10 mouse cellular contexts compared by ENCODE assay signal in the genomic region with DNA sequence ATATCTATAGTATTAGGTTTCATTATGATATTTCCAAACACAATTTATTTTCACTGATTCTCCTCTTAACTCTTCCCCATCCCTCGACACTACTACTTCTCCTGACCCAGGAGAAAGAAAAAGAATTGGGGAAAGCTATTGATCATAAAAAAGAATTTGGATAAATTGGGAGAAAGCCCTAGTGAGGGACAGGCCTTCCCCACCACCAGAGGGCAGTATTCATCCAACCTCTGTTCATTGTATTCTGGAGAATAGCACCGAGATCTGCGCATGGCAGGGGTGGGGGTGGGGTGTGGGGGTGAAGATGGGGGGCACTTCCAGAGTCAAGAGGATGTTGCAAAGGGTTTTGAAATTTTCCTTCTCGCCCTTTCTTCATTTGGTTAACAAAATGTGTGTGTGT. TPM values are rescaled to one million over a fixed set of nuclear protein-coding genes. Genes with fewer than 3 reads are reported as not detected.
A peak's percentile ranks its signal among the peaks of the same experiment; 100 is the strongest.
DNase-seq lines count a peak whose midpoint lies in the region; ATAC-seq and TF ChIP-seq lines count a peak whose summit lies in the region.
"Had no signal": no experiment of that assay in that cellular context is flagged by ENCODE, and none has a peak within 500 bp of the region (broad histone marks: within the 10 kb centered on the region; RNA-seq: fewer than 3 reads in every experiment).

No protein-coding gene starts in this region.

- TF ChIP-seq CTCF in hindbrain, postnatal 0 days (IDR thresholded peaks at IDR 0.05; ENCODE audit: low read depth) = peak; percentile 43

- WGBS in hindbrain, postnatal 0 days = 56% methylated on average over 4 of the region's 4 CpGs
- 62% methylated on average over 4 of the region's 4 CpGs for WGBS in hindbrain, embryonic 12.5 days
- WGBS in neural tube, embryonic 15.5 days = 56% methylated on average over 4 of the region's 4 CpGs

- H3K27ac ChIP-seq in hindbrain, postnatal 0 days = no peak overlapping the region
- no peak overlapping the region for H3K27ac ChIP-seq in hindbrain, embryonic 12.5 days
- H3K27ac ChIP-seq in neural tube, embryonic 15.5 days (replicated peaks) = no peak overlapping the region
- H3K27ac ChIP-seq: embryonic facial prominence, embryonic 15.5 days; limb, embryonic 12.5 days had no signal

- ATAC-seq in hindbrain, postnatal 0 days = no peak
- no peak for ATAC-seq in hindbrain, embryonic 12.5 days (ENCODE audit: low FRiP score)
- ATAC-seq in neural tube, embryonic 15.5 days (ENCODE audit: low FRiP score) = no peak

- H3K9ac ChIP-seq in hindbrain, postnatal 0 days (replicated peaks; ENCODE audit: low read length) = no peak overlapping the region
- no peak overlapping the region for H3K9ac ChIP-seq in hindbrain, embryonic 12.5 days
- no peak overlapping the region for H3K9ac ChIP-seq in neural tube, embryonic 15.5 days (replicated peaks)
- H3K9ac ChIP-seq: embryonic facial prominence, embryonic 15.5 days; limb, embryonic 12.5 days had no signal

- no peaks in the 10 kb centered on the region for H3K36me3 ChIP-seq in hindbrain, postnatal 0 days (ENCODE audit: insufficient read depth, low read length)
- H3K36me3 ChIP-seq in hindbrain, embryonic 12.5 days = no peaks in the 10 kb centered on the region
- no peaks in the 10 kb centered on the region for H3K36me3 ChIP-seq in neural tube, embryonic 15.5 days
- H3K36me3 ChIP-seq: embryonic facial prominence, embryonic 15.5 days; limb, embryonic 12.5 days had no signal

- H3K9me3 ChIP-seq in hindbrain, postnatal 0 days (ENCODE audit: low read length) = no peaks in the 10 kb centered on the region
- H3K9me3 ChIP-seq in hindbrain, embryonic 12.5 days (replicated peaks) = no peaks in the 10 kb centered on the region
- H3K9me3 ChIP-seq in neural tube, embryonic 15.5 days (replicated peaks) = no peaks in the 10 kb centered on the region
- H3K9me3 ChIP-seq: embryonic facial prominence, embryonic 15.5 days; limb, embryonic 12.5 days had no signal

- no peak overlapping the region for H3K4me3 ChIP-seq in hindbrain, postnatal 0 days (ENCODE audit: low read length)
- no peak overlapping the region for H3K4me3 ChIP-seq in hindbrain, embryonic 12.5 days
- no peak overlapping the region for H3K4me3 ChIP-seq in neural tube, embryonic 15.5 days (replicated peaks)
- H3K4me3 ChIP-seq: embryonic facial prominence, embryonic 15.5 days; limb, embryonic 12.5 days had no signal

- peak; percentile 25 for DNase-seq in hindbrain, postnatal 0 days (ENCODE audit: low spot score)
- peak; percentile 11 for DNase-seq in thymus, postnatal 14 days
- DNase-seq in thymus, adult 18-20 months = no peak
- DNase-seq in embryo, embryonic 10.5 days (ENCODE audit: low spot score) = peak; percentile 58
- peak; percentile 32 for DNase-seq in lung, postnatal 25 days (ENCODE audit: low spot score)
- DNase-seq in testis, postnatal 10 days (ENCODE audit: low spot score) = no peak

- H3K4me2 ChIP-seq in hindbrain, postnatal 0 days (ENCODE audit: low read depth, low read length) = no peak overlapping the region
- H3K4me2 ChIP-seq in hindbrain, embryonic 12.5 days (replicated peaks) = no peak overlapping the region
- no peak overlapping the region for H3K4me2 ChIP-seq in neural tube, embryonic 15.5 days
- H3K4me2 ChIP-seq: embryonic facial prominence, embryonic 15.5 days; limb, embryonic 12.5 days had no signal

- no peaks in the 10 kb centered on the region for H3K4me1 ChIP-seq in hindbrain, postnatal 0 days (ENCODE audit: insufficient read depth, low read length)
- H3K4me1 ChIP-seq in hindbrain, embryonic 12.5 days = 0 out of 2 replicates have a peak, but pooled peaks cover 4% of the 10 kb centered on the region
- no peaks in the 10 kb centered on the region for H3K4me1 ChIP-seq in neural tube, embryonic 15.5 days
- H3K4me1 ChIP-seq: embryonic facial prominence, embryonic 15.5 days; limb, embryonic 12.5 days had no signal

- H3K27me3 ChIP-seq in hindbrain, postnatal 0 days (ENCODE audit: insufficient read depth, low read length) = no peaks in the 10 kb centered on the region
- H3K27me3 ChIP-seq in hindbrain, embryonic 12.5 days = no peaks in the 10 kb centered on the region
- H3K27me3 ChIP-seq in neural tube, embryonic 15.5 days (replicated peaks) = no peaks in the 10 kb centered on the region
- H3K27me3 ChIP-seq: embryonic facial prominence, embryonic 15.5 days; limb, embryonic 12.5 days had no signal

RNA-seq across cellular contexts. Expression of gene Lmo7, which starts 44.9 kb away (rescaled TPM):
- total RNA-seq in hindbrain, postnatal 0 days (2014; rRNA removed) = 2.9 and 10.6 TPM in 2 replicates
- 2.3 TPM in 2 replicates for polyA plus RNA-seq in hindbrain, postnatal 0 days (2015; fragmentation: Nextera tagmentation; extraction: Ambion mirVana)
- polyA plus RNA-seq in hindbrain, embryonic 12.5 days (2016; fragmentation: Nextera tagmentation; extraction: Ambion mirVana) = 4.2 and 4.5 TPM in 2 replicates
- polyA plus RNA-seq in neural tube, embryonic 15.5 days (2015; fragmentation: Nextera tagmentation; extraction: Ambion mirVana) = 2.6 and 4.7 TPM in 2 replicates

RNA-seq across cellular contexts. Expression of gene Gm9922, which starts 45.0 kb away (rescaled TPM):
- total RNA-seq in hindbrain, postnatal 0 days (2014; rRNA removed) = not detected in 2 replicates
- 0.51 and 0.97 TPM in 2 replicates for polyA plus RNA-seq in hindbrain, postnatal 0 days (2015; fragmentation: Nextera tagmentation; extraction: Ambion mirVana)
- polyA plus RNA-seq in hindbrain, embryonic 12.5 days (2016; fragmentation: Nextera tagmentation; extraction: Ambion mirVana) = 0.85 and 2.3 TPM in 2 replicates
- polyA plus RNA-seq in neural tube, embryonic 15.5 days (2015; fragmentation: Nextera tagmentation; extraction: Ambion mirVana) = 0.69 and 0.82 TPM in 2 replicates

Comparison
In these comparisons a context has a peak if more than half of its experiments do, and no peak if none do; other contexts are left out.
1. DNase-seq: peak in hindbrain, postnatal 0 days (single experiment), thymus, postnatal 14 days (single experiment), embryo, embryonic 10.5 days (single experiment) and lung, postnatal 25 days (single experiment); none in thymus, adult 18-20 months (0 of 2) and testis, postnatal 10 days (single experiment).